Mouse (Mus musculus): ENCODE measurements around the gene Foxn3. TPM values are rescaled to one million over a fixed set of nuclear protein-coding genes. Genes with fewer than 3 reads are reported as not detected.

Gene Foxn3
- polyA plus RNA-seq, 1 experiment from 2014 or later = 66.4 TPM

DNA sequence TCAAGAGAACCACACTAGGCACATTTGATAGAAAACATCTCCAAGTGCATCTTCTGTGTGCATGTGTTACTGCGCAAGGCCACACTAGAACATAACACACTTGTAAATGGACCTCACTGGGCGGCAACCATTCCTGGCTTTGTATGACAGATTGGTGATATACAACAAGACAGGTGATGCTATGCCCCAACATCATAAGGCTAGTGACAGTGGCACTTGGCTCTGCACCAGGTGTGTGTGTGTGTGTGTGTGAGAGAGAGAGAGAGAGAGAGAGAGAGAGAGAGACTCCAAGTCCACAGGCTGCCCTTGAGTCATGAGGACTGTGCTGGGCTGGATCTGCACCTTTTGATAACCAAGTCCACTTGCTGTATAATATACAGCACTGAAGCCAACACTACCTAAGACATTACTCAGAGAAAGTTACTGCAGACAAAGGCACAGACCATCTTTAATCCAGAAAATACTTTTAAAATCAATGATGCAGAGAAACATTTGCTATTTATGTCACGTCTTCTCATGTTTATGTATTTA, 242.4 kb downstream of the Foxn3 start:
- Histone ChIP-seq H3K27me3 (ENCODE audit: control insufficient read depth, insufficient read depth, low read depth, low read length) (no peaks in the 10 kb centered on the region), H3K4me3 (ENCODE audit: low read depth, low read length) (no peak overlapping the region), H3K36me3 (ENCODE audit: control insufficient read depth, insufficient read depth, low read length) (no peaks in the 10 kb centered on the region), H3K4me2 (ENCODE audit: low read length) (no peak overlapping the region), H3K27ac (ENCODE audit: low read length) (no peak overlapping the region), H3K9ac (ENCODE audit: low read depth, low read length) (no peak overlapping the region), H3K9me3 (replicated peaks; ENCODE audit: control insufficient read depth, low read length, poor library complexity, severe bottlenecking) (no peaks in the 10 kb centered on the region), H3K4me1 (ENCODE audit: control insufficient read depth, insufficient read depth, low read length) (peaks cover 18% of the 10 kb centered on the region)
- ATAC-seq = no peak
- WGBS = 89% methylated on average over 3 of the region's 3 CpGs

DNA sequence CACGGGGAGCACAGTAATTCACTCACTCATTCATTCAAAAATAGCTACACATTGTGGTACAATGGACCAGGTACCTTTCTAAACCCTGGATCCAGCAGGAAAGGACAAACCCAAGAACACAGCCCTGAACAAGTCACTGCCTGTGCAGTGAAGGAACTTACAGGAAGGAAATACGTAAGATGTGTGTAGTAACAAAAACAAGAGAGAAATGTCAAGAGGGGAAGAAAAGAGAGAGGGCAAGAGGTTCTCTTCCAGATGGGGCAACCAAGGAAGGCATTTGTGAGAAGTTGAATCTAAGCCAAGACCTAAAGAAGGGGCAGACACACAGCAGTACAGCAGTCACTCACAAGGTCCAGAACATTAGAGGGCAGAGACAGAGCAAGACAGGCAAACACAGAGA, 243.5 kb downstream of the Foxn3 start:
- H3K9ac ChIP-seq (ENCODE audit: low read depth, low read length) = no peak overlapping the region
- H3K4me3 ChIP-seq (ENCODE audit: low read depth, low read length) = no peak overlapping the region
- H3K9me3 ChIP-seq (replicated peaks; ENCODE audit: control insufficient read depth, low read length, poor library complexity, severe bottlenecking) = no peaks in the 10 kb centered on the region
- no peaks in the 10 kb centered on the region for H3K27me3 ChIP-seq (ENCODE audit: control insufficient read depth, insufficient read depth, low read depth, low read length)
- no peak overlapping the region for H3K27ac ChIP-seq (ENCODE audit: low read length)
- peaks cover 12% of the 10 kb centered on the region for H3K4me1 ChIP-seq (ENCODE audit: control insufficient read depth, insufficient read depth, low read length)
- no peaks in the 10 kb centered on the region for H3K36me3 ChIP-seq (ENCODE audit: control insufficient read depth, insufficient read depth, low read length)
- 81% methylated on average over 2 of the region's 2 CpGs for WGBS
- no peak overlapping the region for H3K4me2 ChIP-seq (ENCODE audit: low read length)
- no peak for ATAC-seq

DNA sequence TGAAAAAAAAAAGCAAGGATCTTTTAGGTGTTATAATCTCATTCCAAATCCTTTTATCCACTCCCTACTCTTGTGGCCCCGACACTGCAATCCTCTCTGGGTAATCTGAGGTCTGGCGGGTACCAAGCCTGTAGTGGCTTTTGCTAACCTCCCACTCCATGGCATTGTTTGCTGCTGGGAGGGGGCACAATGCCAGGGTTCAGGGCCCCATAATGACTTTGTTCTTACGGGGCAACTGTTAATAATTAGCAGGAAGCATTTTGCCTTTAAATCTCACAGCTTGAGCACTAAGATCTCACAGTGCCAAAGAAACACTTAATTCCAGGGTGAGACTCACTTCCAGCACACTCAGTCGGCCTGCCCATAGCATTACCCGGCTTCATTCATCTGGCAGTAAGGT, 244.2 kb downstream of the Foxn3 start:
- no peak overlapping the region for H3K4me2 ChIP-seq (ENCODE audit: low read length)
- no peak overlapping the region for H3K4me3 ChIP-seq (ENCODE audit: low read depth, low read length)
- no peaks in the 10 kb centered on the region for H3K9me3 ChIP-seq (replicated peaks; ENCODE audit: control insufficient read depth, low read length, poor library complexity, severe bottlenecking)
- H3K27me3 ChIP-seq (ENCODE audit: control insufficient read depth, insufficient read depth, low read depth, low read length) = no peaks in the 10 kb centered on the region
- peaks cover 10% of the 10 kb centered on the region for H3K4me1 ChIP-seq (ENCODE audit: control insufficient read depth, insufficient read depth, low read length)
- H3K27ac ChIP-seq (ENCODE audit: low read length) = no peak overlapping the region
- ATAC-seq = no peak
- 46% methylated on average over 5 of the region's 5 CpGs for WGBS
- no peaks in the 10 kb centered on the region for H3K36me3 ChIP-seq (ENCODE audit: control insufficient read depth, insufficient read depth, low read length)
- H3K9ac ChIP-seq (ENCODE audit: low read depth, low read length) = no peak overlapping the region

DNA sequence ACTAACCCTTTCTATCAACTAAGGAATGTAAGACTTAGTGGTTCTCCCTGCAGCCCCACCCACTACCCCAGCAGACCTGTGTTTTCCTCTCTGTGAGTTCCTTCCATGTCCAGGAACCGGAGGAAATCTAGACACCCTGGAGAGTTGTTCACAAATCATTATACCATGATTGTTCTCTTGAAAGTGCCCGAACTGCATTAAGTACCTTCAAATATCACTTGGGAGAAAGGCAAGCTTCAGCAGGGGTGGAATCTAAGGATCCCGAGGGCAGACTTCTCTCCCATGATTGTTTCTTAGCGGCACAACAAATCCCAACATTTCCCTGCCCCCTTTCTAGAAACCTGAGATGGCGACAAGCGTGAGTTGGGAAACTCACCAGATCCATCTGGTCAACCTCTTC, 247.5 kb downstream of the Foxn3 start:
- no peak overlapping the region for H3K4me2 ChIP-seq (ENCODE audit: low read length)
- H3K4me3 ChIP-seq (ENCODE audit: low read depth, low read length) = no peak overlapping the region
- H3K27ac ChIP-seq (ENCODE audit: low read length) = no peak overlapping the region
- 95% methylated on average over 6 of the region's 6 CpGs for WGBS
- no peaks in the 10 kb centered on the region for H3K27me3 ChIP-seq (ENCODE audit: control insufficient read depth, insufficient read depth, low read depth, low read length)
- no peak for ATAC-seq
- no peaks in the 10 kb centered on the region for H3K36me3 ChIP-seq (ENCODE audit: control insufficient read depth, insufficient read depth, low read length)
- H3K9me3 ChIP-seq (replicated peaks; ENCODE audit: control insufficient read depth, low read length, poor library complexity, severe bottlenecking) = no peaks in the 10 kb centered on the region
- peaks cover 3% of the 10 kb centered on the region for H3K4me1 ChIP-seq (ENCODE audit: control insufficient read depth, insufficient read depth, low read length)
- H3K9ac ChIP-seq (ENCODE audit: low read depth, low read length) = no peak overlapping the region

DNA sequence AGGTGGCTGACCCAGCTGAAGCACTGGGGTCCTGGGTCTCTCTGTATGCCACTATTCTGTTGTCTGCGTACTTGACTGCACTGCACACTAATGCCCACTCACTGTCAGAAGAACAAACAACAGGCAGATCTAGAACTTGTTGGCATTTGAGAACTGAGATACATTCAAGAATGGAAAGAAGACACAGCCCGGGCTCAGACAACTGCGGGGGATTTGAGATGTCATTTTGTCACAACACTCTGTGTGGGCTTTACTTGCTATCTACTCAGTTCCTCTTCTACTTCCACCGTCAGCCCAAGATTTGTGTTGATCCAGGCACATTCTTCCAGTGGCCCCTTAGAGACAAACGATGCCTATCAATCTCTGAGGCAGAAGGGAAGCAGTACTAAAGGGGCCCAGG, 248.6 kb downstream of the Foxn3 start:
- WGBS = 92% methylated on average over 5 of the region's 5 CpGs
- Histone ChIP-seq H3K36me3 (ENCODE audit: control insufficient read depth, insufficient read depth, low read length) (no peaks in the 10 kb centered on the region), H3K4me3 (ENCODE audit: low read depth, low read length) (no peak overlapping the region), H3K27me3 (ENCODE audit: control insufficient read depth, insufficient read depth, low read depth, low read length) (no peaks in the 10 kb centered on the region), H3K27ac (ENCODE audit: low read length) (no peak overlapping the region), H3K9me3 (replicated peaks; ENCODE audit: control insufficient read depth, low read length, poor library complexity, severe bottlenecking) (no peaks in the 10 kb centered on the region), H3K9ac (ENCODE audit: low read depth, low read length) (no peak overlapping the region), H3K4me1 (ENCODE audit: control insufficient read depth, insufficient read depth, low read length) (no peaks in the 10 kb centered on the region), H3K4me2 (ENCODE audit: low read length) (no peak overlapping the region)
- ATAC-seq = no peak

DNA sequence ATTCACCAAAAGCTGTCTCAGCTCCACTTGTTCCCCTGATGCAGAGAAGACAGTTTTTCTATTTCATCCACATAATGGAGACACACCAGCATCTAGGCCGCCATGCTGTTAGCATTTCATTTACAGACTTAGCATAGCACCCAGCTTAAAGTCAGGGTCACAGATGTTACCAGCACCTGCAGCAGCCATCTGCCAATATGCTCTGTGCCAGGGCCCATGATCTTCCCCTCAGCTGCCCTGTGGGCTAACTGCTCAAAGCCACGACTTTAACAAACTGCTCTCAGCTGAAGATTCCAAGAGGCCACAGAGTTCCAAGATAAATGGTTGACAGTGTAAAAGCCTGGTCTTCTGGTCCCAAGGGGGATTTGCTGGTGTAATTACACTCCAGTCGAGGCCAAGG, 252.1 kb downstream of the Foxn3 start:
- H3K9me3 ChIP-seq (replicated peaks; ENCODE audit: control insufficient read depth, low read length, poor library complexity, severe bottlenecking) = no peaks in the 10 kb centered on the region
- H3K9ac ChIP-seq (ENCODE audit: low read depth, low read length) = no peak overlapping the region
- WGBS = 30% methylated on average over 3 of the region's 3 CpGs
- peaks cover 21% of the 10 kb centered on the region for H3K4me1 ChIP-seq (ENCODE audit: control insufficient read depth, insufficient read depth, low read length)
- no peaks in the 10 kb centered on the region for H3K27me3 ChIP-seq (ENCODE audit: control insufficient read depth, insufficient read depth, low read depth, low read length)
- H3K4me2 ChIP-seq (ENCODE audit: low read length) = no peak overlapping the region
- no peaks in the 10 kb centered on the region for H3K36me3 ChIP-seq (ENCODE audit: control insufficient read depth, insufficient read depth, low read length)
- ATAC-seq = no peak
- H3K27ac ChIP-seq (ENCODE audit: low read length) = no peak overlapping the region
- no peak overlapping the region for H3K4me3 ChIP-seq (ENCODE audit: low read depth, low read length)

DNA sequence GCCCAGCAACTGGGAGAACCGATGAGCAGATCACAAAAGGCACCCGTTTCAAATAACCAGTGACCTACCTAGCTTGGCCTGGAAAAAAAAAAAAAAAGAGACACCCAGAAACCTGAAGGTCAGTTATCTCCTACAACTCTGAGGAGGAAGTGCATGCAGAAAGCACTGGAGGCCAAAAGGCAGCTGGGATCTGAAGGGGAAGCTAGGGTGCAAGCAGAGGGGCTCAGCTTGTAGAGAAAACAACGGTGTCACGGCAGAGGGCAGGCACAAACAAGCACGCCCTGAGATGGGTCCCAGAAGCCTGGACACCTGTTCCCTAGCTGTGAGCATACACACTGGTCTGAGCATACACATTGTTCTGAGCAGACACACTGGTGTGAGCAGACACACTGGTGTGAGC, 253.4 kb downstream of the Foxn3 start:
- no peaks in the 10 kb centered on the region for H3K36me3 ChIP-seq (ENCODE audit: control insufficient read depth, insufficient read depth, low read length)
- H3K9me3 ChIP-seq (replicated peaks; ENCODE audit: control insufficient read depth, low read length, poor library complexity, severe bottlenecking) = no peaks in the 10 kb centered on the region
- H3K4me1 ChIP-seq (ENCODE audit: control insufficient read depth, insufficient read depth, low read length) = peaks cover 34% of the 10 kb centered on the region
- H3K4me3 ChIP-seq (ENCODE audit: low read depth, low read length) = no peak overlapping the region
- H3K9ac ChIP-seq (ENCODE audit: low read depth, low read length) = no peak overlapping the region
- H3K4me2 ChIP-seq (ENCODE audit: low read length) = no peak overlapping the region
- 74% methylated on average over 5 of the region's 5 CpGs for WGBS
- no peaks in the 10 kb centered on the region for H3K27me3 ChIP-seq (ENCODE audit: control insufficient read depth, insufficient read depth, low read depth, low read length)
- no peak for ATAC-seq
- H3K27ac ChIP-seq (ENCODE audit: low read length) = no peak overlapping the region

DNA sequence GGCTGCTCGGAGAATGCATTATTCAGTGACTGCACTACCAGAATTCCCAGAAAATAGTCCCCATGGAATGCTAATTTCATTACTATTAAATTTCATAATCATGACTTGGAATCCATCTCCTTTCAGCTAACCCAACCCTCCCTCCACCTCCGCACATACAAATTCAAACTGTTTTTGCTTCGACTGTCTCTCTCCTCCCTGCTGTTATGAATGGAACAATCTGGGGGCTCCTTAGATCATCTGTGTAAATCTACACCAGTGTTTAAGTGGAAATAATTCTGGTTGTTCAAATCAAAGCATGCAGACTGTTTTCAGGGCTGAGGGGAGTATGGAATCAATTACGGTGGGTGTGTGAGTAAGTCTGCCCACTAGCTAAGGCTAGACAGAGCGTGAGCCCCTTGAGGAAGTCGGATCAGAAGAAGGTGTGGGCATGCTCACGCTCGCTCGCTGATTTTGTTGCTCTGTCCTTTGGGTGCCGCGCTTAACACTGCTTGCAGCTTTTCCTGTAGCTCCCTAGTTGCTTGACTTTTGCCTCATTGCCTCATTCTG, 254.8 kb downstream of the Foxn3 start:
- ATAC-seq = no peak
- peaks cover 43% of the 10 kb centered on the region for H3K4me1 ChIP-seq (ENCODE audit: control insufficient read depth, insufficient read depth, low read length)
- H3K9ac ChIP-seq (ENCODE audit: low read depth, low read length) = no peak overlapping the region
- H3K4me3 ChIP-seq (ENCODE audit: low read depth, low read length) = no peak overlapping the region
- H3K4me2 ChIP-seq (ENCODE audit: low read length) = no peak overlapping the region
- 57% methylated on average over 11 of the region's 11 CpGs for WGBS
- H3K27ac ChIP-seq (ENCODE audit: low read length) = peak overlapping the region; percentile 9
- no peaks in the 10 kb centered on the region for H3K36me3 ChIP-seq (ENCODE audit: control insufficient read depth, insufficient read depth, low read length)
- no peaks in the 10 kb centered on the region for H3K9me3 ChIP-seq (replicated peaks; ENCODE audit: control insufficient read depth, low read length, poor library complexity, severe bottlenecking)
- no peaks in the 10 kb centered on the region for H3K27me3 ChIP-seq (ENCODE audit: control insufficient read depth, insufficient read depth, low read depth, low read length)

DNA sequence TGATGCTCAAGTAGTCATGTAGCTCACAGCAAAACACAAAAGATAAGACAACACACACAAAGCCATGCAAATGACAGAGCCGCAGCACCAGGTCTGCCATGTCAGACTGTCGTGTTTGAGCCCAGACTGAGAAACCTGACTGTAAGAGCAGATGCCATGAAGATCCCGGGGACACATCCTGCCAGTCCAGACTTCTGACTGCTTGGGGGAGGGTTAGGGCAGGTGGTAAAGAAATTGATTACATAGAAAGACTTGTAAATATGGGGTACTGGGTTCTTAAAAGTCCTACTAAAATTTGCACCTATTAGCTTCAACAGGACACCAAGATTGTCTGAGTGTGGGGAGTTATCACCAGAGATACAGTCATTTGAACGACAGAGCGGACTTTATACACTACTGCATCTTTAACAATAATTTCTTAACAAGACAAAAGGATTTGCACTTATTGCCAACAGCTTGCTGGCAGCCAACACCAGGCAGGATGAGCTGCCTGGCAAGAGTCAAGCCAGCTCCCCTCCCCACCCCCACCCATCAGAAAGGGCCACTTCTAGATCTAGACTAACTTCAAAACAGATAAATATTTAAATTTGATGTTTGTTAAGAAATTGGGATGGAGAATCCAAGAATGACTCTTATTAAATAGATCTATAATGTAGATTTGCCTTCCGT, 256.7 kb downstream of the Foxn3 start:
- H3K4me1 ChIP-seq (ENCODE audit: control insufficient read depth, insufficient read depth, low read length) = peaks cover 47% of the 10 kb centered on the region
- no peak overlapping the region for H3K4me3 ChIP-seq (ENCODE audit: low read depth, low read length)
- no peaks in the 10 kb centered on the region for H3K9me3 ChIP-seq (replicated peaks; ENCODE audit: control insufficient read depth, low read length, poor library complexity, severe bottlenecking)
- no peaks in the 10 kb centered on the region for H3K36me3 ChIP-seq (ENCODE audit: control insufficient read depth, insufficient read depth, low read length)
- ATAC-seq = no peak
- H3K27ac ChIP-seq (ENCODE audit: low read length) = peak overlapping the region; percentile 60
- H3K9ac ChIP-seq (ENCODE audit: low read depth, low read length) = no peak overlapping the region
- H3K27me3 ChIP-seq (ENCODE audit: control insufficient read depth, insufficient read depth, low read depth, low read length) = no peaks in the 10 kb centered on the region
- 46% methylated on average over 6 of the region's 6 CpGs for WGBS
- H3K4me2 ChIP-seq (ENCODE audit: low read length) = no peak overlapping the region

Measured in midbrain, embryonic 16.5 days (tissue).